Mouse (Mus musculus): Measurements from ENCODE around the gene Arl11.
A peak's percentile ranks its signal among the peaks of the same experiment; 100 is the strongest.

- TF ChIP-seq POLR2A (IDR thresholded peaks at IDR 0.05; ENCODE audit: insufficient read length, low read depth) (peak; percentile 87), MYOG (IDR thresholded peaks at IDR 0.05; ENCODE audit: control insufficient read depth in 1 of 3, insufficient read depth in 1 of 3, insufficient read length in 2 of 3, low read depth in 2 of 3) (no peak), POLR2AphosphoS2 (IDR thresholded peaks at IDR 0.05; ENCODE audit: insufficient read length, low read depth) (peak; percentile 73), TCF12 (IDR thresholded peaks at IDR 0.05; ENCODE audit: insufficient read depth, poor library complexity, severe bottlenecking) (no peak)
Measured at GRCm38 (mm10) chr14:61360131-61360980, 50.8 kb downstream of the Arl11 start, which contains the start of gene Ebpl.
